Mouse (Mus musculus): ENCODE results near the gene Prkaca. TPM values are rescaled to one million over a fixed set of nuclear protein-coding genes. Genes with fewer than 3 reads are reported as not detected.

The Prkaca gene
- total and polyA plus RNA-seq, 3 experiments: 24.7 to 74.9 TPM; not detected in 1

GRCm38 (mm10) chr8:84003612-84004246 lies 30.9 kb downstream of the Prkaca start:
- no peaks in the 10 kb centered on the region for H3K9me3 ChIP-seq (replicated peaks; ENCODE audit: insufficient read depth, low read length)
- peak overlapping the region; percentile 65 to 76 for H3K4me3 ChIP-seq (ENCODE audit: control insufficient read depth in 1 of 2, insufficient read depth in 1 of 2, low read depth in 2 of 2, low read length in 2 of 2)
- peak overlapping the region; percentile 70 for H3K27ac ChIP-seq (ENCODE audit: control insufficient read depth, low read depth, low read length)
- peaks cover 3 to 18% of the 10 kb centered on the region in 2 experiments; a peak in 2 of 4 replicates for H3K36me3 ChIP-seq (ENCODE audit: control insufficient read depth in 1 of 2, insufficient read depth in 2 of 2, low read length in 2 of 2)
- peaks cover 4 to 28% of the 10 kb centered on the region in 2 experiments; a peak in 3 of 4 replicates for H3K4me1 ChIP-seq (ENCODE audit: control insufficient read depth in 1 of 2, insufficient read depth in 2 of 2, low read length in 2 of 2)
- peak overlapping the region; percentile 78 for H3K9ac ChIP-seq (ENCODE audit: control insufficient read depth, low read depth, low read length, poor library complexity, severe bottlenecking)
- H3K27me3 ChIP-seq (ENCODE audit: control insufficient read depth in 1 of 2, insufficient read depth in 2 of 2, low read length in 2 of 2): no peaks in the 10 kb centered on the region
- peaks cover 9% of the 10 kb centered on the region for H3K79me2 ChIP-seq (ENCODE audit: control insufficient read depth, insufficient read depth, low read length, poor library complexity)
- TF ChIP-seq ZNF384 (IDR thresholded peaks at IDR 0.05; ENCODE audit: low read depth, low read length): peak; percentile 84
- no peak for TF ChIP-seq BHLHE40 (IDR thresholded peaks at IDR 0.05; ENCODE audit: borderline replicate concordance, low read depth, low read length)
- no peak for TF ChIP-seq MYB (IDR thresholded peaks at IDR 0.05; ENCODE audit: low read depth, low read length)
- TF ChIP-seq MXI1 (IDR thresholded peaks at IDR 0.05; ENCODE audit: low read depth, low read length): no peak
- DNase-seq (ENCODE audit: low read depth, low spot score): peak; percentile 47

DNA sequence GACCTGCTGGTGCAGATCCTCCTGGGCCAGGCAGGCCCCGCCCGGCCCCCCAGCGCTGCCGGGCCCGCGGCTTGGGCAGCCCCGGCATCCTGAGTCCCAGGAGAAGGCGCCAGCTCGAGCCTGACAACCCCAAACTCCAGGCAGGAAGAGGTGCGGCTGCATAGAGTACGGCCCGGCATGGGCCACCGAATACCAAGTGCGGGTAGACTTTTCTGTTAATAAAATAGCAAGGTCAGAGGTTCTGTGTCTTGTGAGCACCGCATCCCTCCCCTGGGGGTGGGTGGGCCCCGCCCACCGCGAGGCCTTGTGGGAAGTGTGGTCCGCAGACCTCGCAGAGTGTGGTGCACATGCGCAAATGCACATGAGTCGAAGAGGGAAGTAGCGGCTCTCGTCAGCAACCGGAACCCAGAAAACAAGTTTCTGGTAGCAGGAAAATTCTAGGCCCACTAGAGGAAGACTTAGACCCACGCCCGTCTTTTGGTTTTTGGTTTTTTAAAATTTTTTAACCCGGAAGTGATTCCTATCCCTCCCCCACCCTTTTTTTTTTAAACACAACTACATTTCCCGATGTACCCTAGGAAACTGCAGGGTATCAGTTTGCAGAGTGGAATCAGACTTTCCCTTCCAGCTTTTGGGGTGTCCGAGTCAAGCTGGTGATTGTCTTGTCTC lies 31.9 kb downstream of the Prkaca start:
- Histone ChIP-seq H3K9ac (ENCODE audit: control insufficient read depth, low read depth, low read length, poor library complexity, severe bottlenecking) (peak overlapping the region; percentile 78), H3K79me2 (ENCODE audit: control insufficient read depth, insufficient read depth, low read length, poor library complexity) (peaks cover 2% of the 10 kb centered on the region), H3K27ac (ENCODE audit: control insufficient read depth, low read depth, low read length) (peak overlapping the region; percentile 76), H3K4me1 (ENCODE audit: control insufficient read depth in 1 of 2, insufficient read depth in 2 of 2, low read length in 2 of 2) (peaks cover 4 to 19% of the 10 kb centered on the region in 2 experiments; a peak in 3 of 4 replicates), H3K27me3 (ENCODE audit: control insufficient read depth in 1 of 2, insufficient read depth in 2 of 2, low read length in 2 of 2) (no peaks in the 10 kb centered on the region), H3K36me3 (ENCODE audit: control insufficient read depth in 1 of 2, insufficient read depth in 2 of 2, low read length in 2 of 2) (peaks cover 3 to 16% of the 10 kb centered on the region in 2 experiments; a peak in 2 of 4 replicates), H3K9me3 (replicated peaks; ENCODE audit: insufficient read depth, low read length) (no peaks in the 10 kb centered on the region), H3K4me3 (ENCODE audit: control insufficient read depth in 1 of 2, insufficient read depth in 1 of 2, low read depth in 2 of 2, low read length in 2 of 2) (peak overlapping the region; percentile 65 to 76)
- DNase-seq (ENCODE audit: low read depth, low spot score): peak; percentile 98
- TF ChIP-seq JUND (IDR thresholded peaks at IDR 0.05; ENCODE audit: low read depth, low read length) (no peak), NRF1 (IDR thresholded peaks at IDR 0.05; ENCODE audit: insufficient read depth, low read depth, low read length, poor library complexity, severe bottlenecking) (peak; percentile 88), MYC (IDR thresholded peaks at IDR 0.05; ENCODE audit: low read depth, low read length) (no peak; the same call in 1 of the 2 replicates), EP300 (IDR thresholded peaks at IDR 0.05; ENCODE audit: low read depth in 1 of 2, low read length in 2 of 2) (peak in 1 of 2 experiments; percentile 19; a peak in 2 of 4 replicates), GATA1 (IDR thresholded peaks at IDR 0.05; ENCODE audit: low read depth, low read length) (no peak), MAZ (IDR thresholded peaks at IDR 0.05; ENCODE audit: low read depth, low read length) (peak; percentile 98; the same call in 1 of the 2 replicates), HCFC1 (IDR thresholded peaks at IDR 0.05; ENCODE audit: low read depth, low read length) (peak; percentile 96), CTCF (IDR thresholded peaks at IDR 0.05 in 2 of 3, conservative IDR thresholded peaks at IDR 0.05 in 1 of 3; ENCODE audit: control insufficient read depth in 1 of 3, insufficient read depth in 1 of 3, low read depth in 2 of 3, low read length in 3 of 3, poor library complexity in 1 of 3, severe bottlenecking in 1 of 3) (no peak), KAT2A (conservative IDR thresholded peaks at IDR 0.05; ENCODE audit: low read depth, low read length) (peak; percentile 76; the same call in 1 of the 2 replicates), RCOR1 (IDR thresholded peaks at IDR 0.05; ENCODE audit: low read depth, low read length) (no peak), ETS1 (IDR thresholded peaks at IDR 0.05; ENCODE audit: low read depth, low read length) (peak; percentile 17; the same call in 1 of the 2 replicates), POLR2A (IDR thresholded peaks at IDR 0.05; ENCODE audit: control insufficient read depth in 1 of 2, insufficient read depth in 1 of 2, low read depth in 1 of 2, low read length in 2 of 2, poor library complexity in 1 of 2) (peak in 1 of 2 experiments; percentile 72; a peak in 2 of 4 replicates), USF2 (IDR thresholded peaks at IDR 0.05; ENCODE audit: borderline replicate concordance in 1 of 2, insufficient read depth in 1 of 2, low read depth in 1 of 2, low read length in 2 of 2) (no peak), UBTF (IDR thresholded peaks at IDR 0.05; ENCODE audit: borderline replicate concordance, insufficient read depth, low read depth, low read length) (no peak), MXI1 (IDR thresholded peaks at IDR 0.05; ENCODE audit: low read depth, low read length) (peak; percentile 64), NELFE (IDR thresholded peaks at IDR 0.05; ENCODE audit: low read depth, low read length) (peak; percentile 74), MAFK (IDR thresholded peaks at IDR 0.05; ENCODE audit: borderline replicate concordance, low read depth, low read length) (no peak), SIN3A (IDR thresholded peaks at IDR 0.05; ENCODE audit: low read length) (peak; percentile 90), SMC3 (IDR thresholded peaks at IDR 0.05; ENCODE audit: low read depth, low read length) (no peak), CHD1 (IDR thresholded peaks at IDR 0.05; ENCODE audit: low read depth, low read length) (0 out of 2 replicates have a peak, but pooled peaks have one; percentile 80), CHD2 (IDR thresholded peaks at IDR 0.05; ENCODE audit: low read length) (peak; percentile 41; the same call in 1 of the 2 replicates), BHLHE40 (IDR thresholded peaks at IDR 0.05; ENCODE audit: borderline replicate concordance, low read depth, low read length) (no peak), ZC3H11A (IDR thresholded peaks at IDR 0.05; ENCODE audit: low read depth, low read length) (no peak), MEF2A (IDR thresholded peaks at IDR 0.05; ENCODE audit: extremely low read depth, insufficient replicate concordance, low read depth, low read length, poor library complexity, severe bottlenecking) (no peak), MAX (IDR thresholded peaks at IDR 0.05; ENCODE audit: low read length) (peak; percentile 76), ZMIZ1 (IDR thresholded peaks at IDR 0.05; ENCODE audit: low read depth, low read length) (peak; percentile 70)

All from MEL (cell line).